12 mouse cellular contexts compared by ENCODE assay signal in the genomic region with DNA sequence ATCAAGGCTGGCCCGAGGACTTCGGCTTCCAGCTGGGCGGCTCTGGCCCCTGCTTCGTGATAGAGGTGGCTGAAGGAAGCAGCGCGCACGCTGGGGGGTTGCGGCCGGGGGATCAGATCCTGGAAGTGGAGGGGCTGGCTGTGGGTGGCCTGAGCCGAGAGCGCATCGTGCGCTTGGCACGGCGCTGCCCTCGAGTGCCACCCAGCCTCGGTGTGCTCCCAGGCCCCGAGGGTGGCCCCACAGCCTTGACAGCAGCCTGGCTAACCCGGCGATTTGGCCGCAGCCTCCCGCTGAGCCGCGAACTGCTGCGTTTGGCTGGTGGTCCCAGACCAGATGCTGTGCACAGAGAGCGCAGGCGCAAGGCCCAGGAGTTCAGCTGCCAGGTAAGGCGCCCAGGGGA. TPM values are rescaled to one million over a fixed set of nuclear protein-coding genes. Genes with fewer than 3 reads are reported as not detected.
DNase-seq lines count a peak whose midpoint lies in the region; ATAC-seq and TF ChIP-seq lines count a peak whose summit lies in the region.
"Had no signal": no experiment of that assay in that cellular context is flagged by ENCODE, and none has a peak within 500 bp of the region (broad histone marks: within the 10 kb centered on the region; RNA-seq: fewer than 3 reads in every experiment).

No protein-coding gene starts in this region.

- peaks cover 1% of the 10 kb centered on the region; the same call in 1 of the 2 replicates for H3K9me3 ChIP-seq in heart, embryonic 13.5 days
- 0 out of 2 replicates have a peak, but pooled peaks cover 1% of the 10 kb centered on the region for H3K9me3 ChIP-seq in forebrain, postnatal 0 days (ENCODE audit: low read length)
- H3K9me3 ChIP-seq in midbrain, embryonic 13.5 days: 0 out of 2 replicates have a peak, but pooled peaks cover 4% of the 10 kb centered on the region

- peak overlapping the region; percentile 63 for H3K9ac ChIP-seq in heart, embryonic 13.5 days
- H3K9ac ChIP-seq in heart, adult 2 months (ENCODE audit: low read depth, low read length): no peak overlapping the region
- peak overlapping the region; percentile 25; the same call in 1 of the 2 replicates for H3K9ac ChIP-seq in forebrain, postnatal 0 days
- H3K9ac ChIP-seq in midbrain, embryonic 13.5 days (replicated peaks): 0 out of 2 replicates have a peak overlapping the region, but pooled peaks have one; percentile 39

- H3K27ac ChIP-seq in heart, embryonic 13.5 days (replicated peaks): no peak overlapping the region
- H3K27ac ChIP-seq in heart, adult 2 months: no peak overlapping the region
- no peak overlapping the region for H3K27ac ChIP-seq in forebrain, postnatal 0 days (ENCODE audit: low read depth, low read length)
- no peak overlapping the region for H3K27ac ChIP-seq in midbrain, embryonic 13.5 days

- H3K36me3 ChIP-seq in heart, embryonic 13.5 days: no peaks in the 10 kb centered on the region
- H3K36me3 ChIP-seq in heart, adult 2 months (ENCODE audit: control insufficient read depth, insufficient read depth, low read length): no peaks in the 10 kb centered on the region
- H3K36me3 ChIP-seq in forebrain, postnatal 0 days (ENCODE audit: insufficient read depth): no peaks in the 10 kb centered on the region
- H3K36me3 ChIP-seq in midbrain, embryonic 13.5 days: no peaks in the 10 kb centered on the region

- ATAC-seq in heart, embryonic 13.5 days (ENCODE audit: extremely low read depth, insufficient number of reproducible peaks, low FRiP score, low TSS enrichment): no peak
- ATAC-seq in forebrain, postnatal 0 days: no peak
- peak; percentile 11; the same call in 1 of the 2 replicates for ATAC-seq in midbrain, embryonic 13.5 days
- ATAC-seq: CD4-positive, CD25-positive, alpha-beta regulatory T cell, adult 4 months had no signal

- no peaks in the 10 kb centered on the region for H3K79me2 ChIP-seq in heart, adult 2 months (replicated peaks; ENCODE audit: control insufficient read depth, insufficient read depth, low read length)

- peaks cover 59% of the 10 kb centered on the region for H3K27me3 ChIP-seq in heart, embryonic 13.5 days (replicated peaks)
- H3K27me3 ChIP-seq in heart, adult 2 months (ENCODE audit: control insufficient read depth, insufficient read depth, low read length): peaks cover 5% of the 10 kb centered on the region; the same call in 1 of the 2 replicates
- H3K27me3 ChIP-seq in forebrain, postnatal 0 days (ENCODE audit: insufficient read depth, low read length): peaks cover 3% of the 10 kb centered on the region; the same call in 1 of the 2 replicates
- peaks cover 23% of the 10 kb centered on the region for H3K27me3 ChIP-seq in midbrain, embryonic 13.5 days

- TF ChIP-seq POLR2A in heart, adult 2 months (IDR thresholded peaks at IDR 0.05; ENCODE audit: insufficient read depth, low read depth, low read length): no peak

- peaks cover 9% of the 10 kb centered on the region for H3K4me1 ChIP-seq in heart, embryonic 13.5 days
- H3K4me1 ChIP-seq in heart, adult 2 months (ENCODE audit: control insufficient read depth, insufficient read depth, low read length): no peaks in the 10 kb centered on the region
- H3K4me1 ChIP-seq in forebrain, postnatal 0 days (ENCODE audit: insufficient read depth): no peaks in the 10 kb centered on the region
- H3K4me1 ChIP-seq in midbrain, embryonic 13.5 days (replicated peaks): peaks cover 6% of the 10 kb centered on the region

- TF ChIP-seq EP300 in heart, adult 2 months (IDR thresholded peaks at IDR 0.05; ENCODE audit: insufficient read depth, low read depth, low read length): no peak

- peak overlapping the region; percentile 37 for H3K4me3 ChIP-seq in heart, embryonic 13.5 days
- H3K4me3 ChIP-seq in heart, adult 2 months: no peak overlapping the region
- H3K4me3 ChIP-seq in forebrain, postnatal 0 days (ENCODE audit: low read depth, low read length): peak overlapping the region; percentile 12; the same call in 1 of the 2 replicates
- H3K4me3 ChIP-seq in midbrain, embryonic 13.5 days (replicated peaks): peak overlapping the region; percentile 24

- no peak for DNase-seq in heart, adult 2 months
- DNase-seq in ZHBTc4 (ENCODE audit: low read depth, low spot score): peak; percentile 49
- DNase-seq in forebrain, postnatal 0 days: no peak
- no peak for DNase-seq in frontal cortex, postnatal 25 days (ENCODE audit: low spot score in 2 of 2)
- no peak for DNase-seq in urinary bladder, postnatal 36 days (ENCODE audit: low spot score in 2 of 2)
- no peak for DNase-seq in right cerebral cortex, postnatal 4 days
- DNase-seq: right cerebral cortex, adult 18-20 months had no signal

- WGBS in heart, embryonic 13.5 days: 2% methylated on average over 28 of the region's 28 CpGs
- WGBS in heart, adult 2 months: 3% methylated on average over 28 of the region's 28 CpGs
- 5% methylated on average over 28 of the region's 28 CpGs for WGBS in forebrain, postnatal 0 days
- 7% methylated on average over 27 of the region's 28 CpGs for WGBS in midbrain, embryonic 13.5 days

- intact Hi-C loops in heart, adult 2 months (cut with DNase I): no loop called here

- H3K4me2 ChIP-seq in heart, embryonic 13.5 days: peak overlapping the region; percentile 65
- peak overlapping the region; percentile 43 for H3K4me2 ChIP-seq in forebrain, postnatal 0 days (ENCODE audit: low read depth)
- peak overlapping the region; percentile 47 for H3K4me2 ChIP-seq in midbrain, embryonic 13.5 days (replicated peaks)

- no peak for TF ChIP-seq CTCF in heart, adult 2 months (IDR thresholded peaks at IDR 0.05)
- no peak for TF ChIP-seq CTCF in forebrain, postnatal 0 days (IDR thresholded peaks at IDR 0.05; ENCODE audit: low read depth)

RNA-seq across cellular contexts. Expression of gene Grid2ip, which starts 0.4 kb away (rescaled TPM):
- polyA plus RNA-seq in heart, embryonic 13.5 days (2015; fragmentation: Nextera tagmentation; extraction: Ambion mirVana): 0.14 TPM in 1 of 2 replicates, not detected in the other
- not detected for total RNA-seq in heart, adult 2 months (2021)
- polyA plus RNA-seq in heart, adult 2 months (2012; rRNA removed): not detected in 2 replicates
- 1.8 TPM in 2 replicates for total RNA-seq in forebrain, postnatal 0 days (2014; rRNA removed)
- polyA plus RNA-seq in forebrain, postnatal 0 days (2015; fragmentation: Nextera tagmentation; extraction: Ambion mirVana): 0.52 and 0.88 TPM in 2 replicates
- 0.19 and 0.36 TPM in 2 replicates for polyA plus RNA-seq in midbrain, embryonic 13.5 days (2015; fragmentation: Nextera tagmentation; extraction: Ambion mirVana)
- total RNA-seq: hematopoietic stem cell, adult 5-6 weeks had no signal
- polyA plus RNA-seq: CD4-positive, CD25-positive, alpha-beta regulatory T cell, adult 4 months; liver, embryonic 16.5 days had no signal

RNA-seq across cellular contexts. Expression of gene Zdhhc4, which starts 28.5 kb away (rescaled TPM):
- polyA plus RNA-seq in heart, embryonic 13.5 days (2015; fragmentation: Nextera tagmentation; extraction: Ambion mirVana): 50.5 and 57.1 TPM in 2 replicates
- total RNA-seq in heart, adult 2 months (2021): 10 to 100 TPM; 26.6 to 26.7 TPM
- 48.4 and 49.7 TPM in 2 replicates for polyA plus RNA-seq in heart, adult 2 months (2012; rRNA removed)
- 45.1 and 62.6 TPM in 2 replicates for total RNA-seq in forebrain, postnatal 0 days (2014; rRNA removed)
- polyA plus RNA-seq in forebrain, postnatal 0 days (2015; fragmentation: Nextera tagmentation; extraction: Ambion mirVana): 94.0 and 97.3 TPM in 2 replicates
- 77.1 and 83.8 TPM in 2 replicates for polyA plus RNA-seq in midbrain, embryonic 13.5 days (2015; fragmentation: Nextera tagmentation; extraction: Ambion mirVana)

RNA-seq across cellular contexts. Expression of gene E130309D02Rik, which starts 42.4 kb away (rescaled TPM):
- polyA plus RNA-seq in heart, embryonic 13.5 days (2015; fragmentation: Nextera tagmentation; extraction: Ambion mirVana): 22.6 and 22.7 TPM in 2 replicates
- 10 to 100 TPM; 16.9 to 17.5 TPM for total RNA-seq in heart, adult 2 months (2021)
- 13.1 and 13.3 TPM in 2 replicates for polyA plus RNA-seq in heart, adult 2 months (2012; rRNA removed)
- total RNA-seq in forebrain, postnatal 0 days (2014; rRNA removed): 40.9 and 44.7 TPM in 2 replicates
- 27.7 and 29.2 TPM in 2 replicates for polyA plus RNA-seq in forebrain, postnatal 0 days (2015; fragmentation: Nextera tagmentation; extraction: Ambion mirVana)
- polyA plus RNA-seq in midbrain, embryonic 13.5 days (2015; fragmentation: Nextera tagmentation; extraction: Ambion mirVana): 38.5 and 43.4 TPM in 2 replicates

RNA-seq across cellular contexts. Expression of gene Kdelr2, which starts 46.1 kb away (rescaled TPM):
- 250 and 258 TPM in 2 replicates for polyA plus RNA-seq in heart, embryonic 13.5 days (2015; fragmentation: Nextera tagmentation; extraction: Ambion mirVana)
- 10 to 100 TPM; 49.6 to 52.3 TPM for total RNA-seq in heart, adult 2 months (2021)
- 50.5 and 76.6 TPM in 2 replicates for polyA plus RNA-seq in heart, adult 2 months (2012; rRNA removed)
- 80.5 and 80.9 TPM in 2 replicates for total RNA-seq in forebrain, postnatal 0 days (2014; rRNA removed)
- polyA plus RNA-seq in forebrain, postnatal 0 days (2015; fragmentation: Nextera tagmentation; extraction: Ambion mirVana): 121 and 125 TPM in 2 replicates
- polyA plus RNA-seq in midbrain, embryonic 13.5 days (2015; fragmentation: Nextera tagmentation; extraction: Ambion mirVana): 138 and 141 TPM in 2 replicates
